Mouse (Mus musculus): ENCODE results near the gene Zfp97.
"Not testable (repeated sequence)": the region's sequence is repeated elsewhere in the genome, so short reads cannot be mapped to it uniquely, and the experiment has no call there.

The Zfp97 gene

GRCm38 (mm10) chr17:17120830-17121502 lies at the start of gene Zfp97:
Gene Zfp97, plus strand, starts transcription at chr17:17121415.
- DNase-seq (ENCODE audit: low spot score in 2 of 2): not testable (repeated sequence)

DNA sequence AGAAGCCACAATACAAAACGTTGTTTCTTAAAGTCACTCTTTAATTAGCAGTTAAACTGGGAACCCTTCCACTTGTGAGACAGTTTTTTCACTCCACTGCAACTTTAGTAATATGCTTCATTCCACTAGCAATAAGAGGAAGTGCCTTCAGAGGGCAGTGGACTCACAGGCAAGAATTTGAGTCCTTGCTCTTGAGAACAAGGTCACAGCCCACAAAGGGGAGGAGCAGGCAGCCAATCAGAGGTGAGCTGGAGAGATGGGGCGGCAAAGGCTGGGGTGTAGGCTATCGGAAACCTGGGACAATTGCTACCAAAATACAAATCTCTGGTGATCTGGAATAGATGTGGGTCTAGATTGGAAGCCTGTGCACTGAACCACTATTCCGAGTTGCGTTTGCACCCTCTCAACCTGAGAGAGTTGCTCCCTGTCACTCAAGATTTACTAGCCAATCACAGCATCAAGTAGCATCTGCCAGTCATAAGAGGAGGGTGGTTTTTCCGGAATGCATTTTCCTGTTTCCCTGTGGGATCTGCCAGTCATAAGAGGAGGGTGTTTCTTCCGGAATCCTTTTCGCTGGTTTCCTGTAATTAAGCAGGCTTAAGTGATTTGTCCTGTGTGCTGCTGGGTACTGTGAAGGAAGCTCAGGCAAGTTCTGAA lies 57.7 kb downstream of the Zfp97 start:
- not testable (repeated sequence) for DNase-seq (ENCODE audit: low spot score in 2 of 2)

DNA sequence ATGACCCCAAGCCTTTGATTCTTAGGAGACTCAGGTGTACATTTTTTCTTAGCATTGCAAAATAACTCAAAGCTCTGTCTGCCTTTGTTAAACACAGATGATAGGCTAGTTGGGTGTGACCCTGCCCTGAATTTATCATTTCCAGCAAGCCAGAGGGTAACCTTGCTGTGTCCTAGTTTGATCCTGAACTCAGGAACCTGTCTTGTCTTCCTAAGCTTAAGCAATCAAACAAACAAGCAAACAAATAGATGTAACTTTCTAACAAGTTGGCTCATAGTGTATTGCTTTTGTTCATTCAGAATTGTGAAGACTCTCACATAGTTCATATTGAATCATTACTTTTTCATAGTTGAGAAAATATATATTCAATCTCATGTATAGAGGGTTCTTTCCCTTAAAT lies 73.5 kb downstream of the Zfp97 start:
- DNase-seq (ENCODE audit: low spot score in 2 of 2): not testable (repeated sequence)

GRCm38 (mm10) chr17:17195178-17195577 lies 74.0 kb downstream of the Zfp97 start:
- DNase-seq (ENCODE audit: low spot score in 2 of 2): no peak

GRCm38 (mm10) chr17:17196111-17196510 lies 74.9 kb downstream of the Zfp97 start:
- DNase-seq (ENCODE audit: low spot score in 2 of 2): not testable (repeated sequence)

Measured in spleen, postnatal 14 days (tissue).